Mouse (Mus musculus): Measurements from ENCODE around the gene Pdss2. TPM values are rescaled to one million over a fixed set of nuclear protein-coding genes. Genes with fewer than 3 reads are reported as not detected.
A peak's percentile ranks its signal among the peaks of the same experiment; 100 is the strongest.

The Pdss2 gene
- polyA plus RNA-seq, 2 experiments = 4.4 to 4.7 TPM

DNA sequence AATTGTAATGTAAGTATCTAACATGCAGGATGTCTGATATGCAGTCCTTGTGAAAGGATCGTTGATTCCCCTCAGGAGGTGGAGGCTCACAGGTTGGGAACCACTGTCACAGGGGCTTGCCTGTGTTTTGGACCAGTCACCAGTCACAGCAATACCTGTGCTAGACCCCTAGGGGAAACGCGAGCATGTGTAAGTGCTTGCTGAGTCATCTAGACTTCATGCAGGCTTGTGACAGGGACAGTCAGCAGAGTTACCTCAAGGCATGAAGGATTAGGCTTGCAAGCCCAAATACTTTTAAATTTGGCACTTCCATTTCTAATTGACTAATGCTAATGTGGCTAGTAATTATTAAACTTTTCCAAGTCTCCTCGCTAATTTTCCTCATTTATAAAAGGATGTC is 71.2 kb downstream of the Pdss2 start:
- no peaks in the 10 kb centered on the region for H3K36me3 ChIP-seq (replicated peaks; ENCODE audit: control insufficient read depth, insufficient read depth, low read depth)
- peak in 2 of 3 experiments; percentile 29 to 32 for DNase-seq (ENCODE audit: low read depth in 3 of 3, low spot score in 3 of 3)
- no peak overlapping the region for H3K9ac ChIP-seq (replicated peaks)
- no peak overlapping the region for H3K4me3 ChIP-seq (ENCODE audit: insufficient read depth in 1 of 2, low read depth in 2 of 2, low read length in 2 of 2)
- peaks cover 26 to 38% of the 10 kb centered on the region in 2 experiments for H3K4me1 ChIP-seq (replicated peaks; ENCODE audit: control insufficient read depth in 2 of 2, insufficient read depth in 2 of 2, low read length in 1 of 2)
- H3K27ac ChIP-seq = no peak overlapping the region; the same call in 1 of the 2 replicates
- no peaks in the 10 kb centered on the region for H3K9me3 ChIP-seq (ENCODE audit: control insufficient read depth, low read length)
- no peak overlapping the region for H3K4me2 ChIP-seq (ENCODE audit: low read depth)
- no peak for ATAC-seq (ENCODE audit: insufficient read depth)
- peak; percentile 51 for TF ChIP-seq CTCF (IDR thresholded peaks at IDR 0.05; ENCODE audit: low read depth)
- TF ChIP-seq EP300 (IDR thresholded peaks at IDR 0.05; ENCODE audit: low read depth) = no peak
- no peaks in the 10 kb centered on the region for H3K27me3 ChIP-seq (ENCODE audit: control insufficient read depth, insufficient read depth, low read length)
- WGBS (ENCODE audit: insufficient replicate concordance) = 50% methylated on average over 4 of the region's 4 CpGs

DNA sequence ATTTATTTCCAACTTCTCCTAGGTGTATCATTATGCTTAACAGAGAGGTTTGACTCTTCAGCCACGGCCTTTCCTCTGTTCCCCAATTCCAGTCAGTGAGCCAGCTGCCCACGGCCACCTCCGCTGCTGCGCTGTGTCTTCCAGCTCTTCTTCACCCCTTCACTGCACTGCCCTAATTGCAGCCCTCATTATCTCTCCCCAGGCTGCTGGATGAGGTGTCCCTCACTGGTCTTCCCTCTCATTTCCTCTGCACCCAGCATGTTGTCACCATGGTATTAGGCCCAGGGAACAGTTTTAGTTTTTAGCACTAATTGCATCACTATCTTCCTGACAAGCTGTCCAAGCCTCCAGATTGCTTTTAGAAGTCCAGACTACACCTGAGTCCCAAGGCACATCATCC is 73.0 kb downstream of the Pdss2 start:
- Histone ChIP-seq H3K27me3 (ENCODE audit: control insufficient read depth, insufficient read depth, low read length) (no peaks in the 10 kb centered on the region), H3K4me3 (ENCODE audit: insufficient read depth in 1 of 2, low read depth in 2 of 2, low read length in 2 of 2) (no peak overlapping the region), H3K4me1 (replicated peaks; ENCODE audit: control insufficient read depth in 2 of 2, insufficient read depth in 2 of 2, low read length in 1 of 2) (peaks cover 26 to 32% of the 10 kb centered on the region in 2 experiments), H3K9me3 (ENCODE audit: control insufficient read depth, low read length) (no peaks in the 10 kb centered on the region), H3K9ac (replicated peaks) (no peak overlapping the region), H3K4me2 (ENCODE audit: low read depth) (no peak overlapping the region), H3K27ac (no peak overlapping the region), H3K36me3 (replicated peaks; ENCODE audit: control insufficient read depth, insufficient read depth, low read depth) (no peaks in the 10 kb centered on the region)
- WGBS (ENCODE audit: insufficient replicate concordance) = 76% methylated on average over 4 of the region's 4 CpGs
- no peak for ATAC-seq (ENCODE audit: insufficient read depth)
- DNase-seq (ENCODE audit: low read depth in 3 of 3, low spot score in 3 of 3) = no peak
- TF ChIP-seq EP300 (IDR thresholded peaks at IDR 0.05; ENCODE audit: low read depth) = no peak
- no peak for TF ChIP-seq CTCF (IDR thresholded peaks at IDR 0.05; ENCODE audit: low read depth)

DNA sequence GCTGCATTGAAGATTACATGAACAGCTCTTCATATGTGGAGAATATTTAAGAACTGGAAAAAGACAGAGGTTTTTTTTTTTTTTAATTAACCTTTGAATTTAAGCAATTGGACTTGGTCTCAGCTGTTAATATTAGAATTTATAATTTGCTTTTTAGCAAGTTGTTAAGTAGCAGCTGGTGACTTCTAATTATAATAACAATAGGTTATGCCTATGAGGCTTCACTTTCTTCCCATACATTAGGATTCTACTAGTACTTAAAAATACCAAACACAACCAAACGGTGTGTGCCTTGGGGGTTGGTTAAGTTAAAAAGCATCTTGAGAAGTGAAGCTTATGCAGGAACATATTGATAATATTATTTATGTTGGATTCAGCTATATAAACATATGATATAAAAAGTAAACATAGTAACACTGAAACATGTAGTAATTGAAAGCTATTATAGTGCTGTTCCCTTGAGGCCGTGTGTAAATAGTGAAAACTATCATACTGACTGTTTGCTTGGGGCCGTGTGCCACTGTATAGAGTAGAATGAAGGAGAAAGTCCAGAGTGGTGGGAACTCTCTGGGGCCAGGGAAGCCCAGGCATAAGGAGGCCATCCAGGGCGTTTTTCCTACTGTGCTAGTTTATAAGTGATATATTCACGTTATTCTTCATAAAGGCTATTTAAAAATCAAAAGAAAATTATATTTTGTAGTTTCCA is 87.0 kb downstream of the Pdss2 start:
- Histone ChIP-seq H3K4me3 (ENCODE audit: insufficient read depth in 1 of 2, low read depth in 2 of 2, low read length in 2 of 2) (no peak overlapping the region), H3K4me2 (ENCODE audit: low read depth) (no peak overlapping the region), H3K9ac (replicated peaks) (no peak overlapping the region), H3K27me3 (ENCODE audit: control insufficient read depth, insufficient read depth, low read length) (no peaks in the 10 kb centered on the region), H3K9me3 (ENCODE audit: control insufficient read depth, low read length) (no peaks in the 10 kb centered on the region), H3K27ac (no peak overlapping the region), H3K4me1 (replicated peaks; ENCODE audit: control insufficient read depth in 2 of 2, insufficient read depth in 2 of 2, low read length in 1 of 2) (peaks cover 7 to 20% of the 10 kb centered on the region in 2 experiments), H3K36me3 (replicated peaks; ENCODE audit: control insufficient read depth, insufficient read depth, low read depth) (no peaks in the 10 kb centered on the region)
- WGBS (ENCODE audit: insufficient replicate concordance) = 61% methylated on average over 5 of the region's 5 CpGs
- DNase-seq (ENCODE audit: low read depth in 3 of 3, low spot score in 3 of 3) (no peak), ATAC-seq (ENCODE audit: insufficient read depth) (no peak)
- TF ChIP-seq CTCF (IDR thresholded peaks at IDR 0.05; ENCODE audit: low read depth) (no peak), EP300 (IDR thresholded peaks at IDR 0.05; ENCODE audit: low read depth) (no peak)

DNA sequence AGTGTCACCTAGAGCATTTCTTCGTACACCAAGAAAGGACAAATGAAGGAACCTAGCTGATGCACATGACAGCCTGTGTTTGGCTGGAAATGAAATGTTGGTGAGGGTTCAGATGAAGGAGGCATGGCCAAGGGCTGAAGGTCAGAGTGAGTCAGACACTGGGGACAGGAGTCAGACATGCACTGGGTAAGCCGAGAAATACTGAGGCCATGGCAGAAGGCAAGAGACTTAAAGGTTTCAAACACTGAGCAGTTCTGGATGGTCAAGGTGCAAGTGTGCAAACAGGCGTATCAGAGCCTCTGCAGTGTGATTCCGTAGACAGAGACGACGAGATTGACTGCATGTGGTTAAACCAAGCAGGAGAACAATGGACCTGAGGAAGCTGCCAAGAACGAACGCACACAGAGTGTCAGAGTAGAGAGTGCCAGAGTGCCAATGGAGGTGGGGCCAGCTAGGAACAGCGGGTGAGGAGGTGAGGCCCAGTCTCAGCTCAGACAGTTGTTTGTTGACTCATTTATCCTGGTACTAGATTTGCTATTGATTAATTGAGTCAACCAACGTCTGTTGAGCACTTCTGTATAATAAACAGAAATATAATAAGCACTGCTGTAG is 89.6 kb downstream of the Pdss2 start:
- no peak overlapping the region for H3K4me3 ChIP-seq (ENCODE audit: insufficient read depth in 1 of 2, low read depth in 2 of 2, low read length in 2 of 2)
- DNase-seq (ENCODE audit: low read depth in 3 of 3, low spot score in 3 of 3) (no peak), ATAC-seq (ENCODE audit: insufficient read depth) (no peak)
- 59% methylated on average over 10 of the region's 10 CpGs for WGBS (ENCODE audit: insufficient replicate concordance)
- no peak overlapping the region for H3K9ac ChIP-seq (replicated peaks)
- H3K4me2 ChIP-seq (ENCODE audit: low read depth) = no peak overlapping the region
- H3K9me3 ChIP-seq (ENCODE audit: control insufficient read depth, low read length) = no peaks in the 10 kb centered on the region
- TF ChIP-seq EP300 (IDR thresholded peaks at IDR 0.05; ENCODE audit: low read depth) (no peak), CTCF (IDR thresholded peaks at IDR 0.05; ENCODE audit: low read depth) (no peak)
- H3K36me3 ChIP-seq (replicated peaks; ENCODE audit: control insufficient read depth, insufficient read depth, low read depth) = no peaks in the 10 kb centered on the region
- H3K27ac ChIP-seq = no peak overlapping the region
- no peaks in the 10 kb centered on the region for H3K27me3 ChIP-seq (ENCODE audit: control insufficient read depth, insufficient read depth, low read length)
- H3K4me1 ChIP-seq (replicated peaks; ENCODE audit: control insufficient read depth in 2 of 2, insufficient read depth in 2 of 2, low read length in 1 of 2) = peaks cover 8 to 20% of the 10 kb centered on the region in 2 experiments

DNA sequence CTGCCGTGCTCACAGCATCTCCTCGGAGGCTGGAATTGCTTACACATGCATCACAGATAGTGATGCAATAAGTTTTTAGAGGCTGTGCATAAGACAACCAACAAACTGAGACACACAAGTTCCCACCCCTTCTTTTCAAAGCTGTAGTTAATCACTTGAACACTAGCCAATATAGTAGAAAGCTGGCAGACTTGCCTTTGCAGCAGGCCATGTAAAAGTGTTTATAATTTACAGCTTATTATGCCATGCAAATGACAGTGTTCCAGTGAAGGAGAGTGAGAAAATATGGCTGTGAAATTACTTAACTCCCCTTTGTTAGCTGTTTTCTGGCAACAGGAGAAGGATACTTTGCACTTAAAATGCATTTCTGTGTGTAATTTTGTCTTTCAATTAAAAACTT is 90.9 kb downstream of the Pdss2 start:
- no peak for ATAC-seq (ENCODE audit: insufficient read depth)
- WGBS (ENCODE audit: insufficient replicate concordance) = 61% methylated on average over 2 of the region's 2 CpGs
- no peak for DNase-seq (ENCODE audit: low read depth in 3 of 3, low spot score in 3 of 3)

More for the DNA sequence above, 90.9 kb downstream of the Pdss2 start:
- Histone ChIP-seq H3K9me3 (ENCODE audit: control insufficient read depth, low read length) (no peaks in the 10 kb centered on the region), H3K27me3 (ENCODE audit: control insufficient read depth, insufficient read depth, low read length) (no peaks in the 10 kb centered on the region), H3K36me3 (replicated peaks; ENCODE audit: control insufficient read depth, insufficient read depth, low read depth) (no peaks in the 10 kb centered on the region), H3K27ac (no peak overlapping the region), H3K4me1 (replicated peaks; ENCODE audit: control insufficient read depth in 2 of 2, insufficient read depth in 2 of 2, low read length in 1 of 2) (peaks cover 8 to 20% of the 10 kb centered on the region in 2 experiments), H3K4me3 (ENCODE audit: insufficient read depth in 1 of 2, low read depth in 2 of 2, low read length in 2 of 2) (no peak overlapping the region), H3K9ac (replicated peaks) (no peak overlapping the region), H3K4me2 (ENCODE audit: low read depth) (no peak overlapping the region)
- TF ChIP-seq CTCF (IDR thresholded peaks at IDR 0.05; ENCODE audit: low read depth) (no peak), EP300 (IDR thresholded peaks at IDR 0.05; ENCODE audit: low read depth) (no peak)

Data from liver, embryonic 14.5 days (tissue).